Mouse (Mus musculus): Measurements from ENCODE around the gene Pip5kl1. TPM values are rescaled to one million over a fixed set of nuclear protein-coding genes. Genes with fewer than 3 reads are reported as not detected.
A peak's percentile ranks its signal among the peaks of the same experiment; 100 is the strongest.

Gene Pip5kl1
- total RNA-seq, 2 experiments from 2014 or later = 9.4 to 11.5 TPM

DNA sequence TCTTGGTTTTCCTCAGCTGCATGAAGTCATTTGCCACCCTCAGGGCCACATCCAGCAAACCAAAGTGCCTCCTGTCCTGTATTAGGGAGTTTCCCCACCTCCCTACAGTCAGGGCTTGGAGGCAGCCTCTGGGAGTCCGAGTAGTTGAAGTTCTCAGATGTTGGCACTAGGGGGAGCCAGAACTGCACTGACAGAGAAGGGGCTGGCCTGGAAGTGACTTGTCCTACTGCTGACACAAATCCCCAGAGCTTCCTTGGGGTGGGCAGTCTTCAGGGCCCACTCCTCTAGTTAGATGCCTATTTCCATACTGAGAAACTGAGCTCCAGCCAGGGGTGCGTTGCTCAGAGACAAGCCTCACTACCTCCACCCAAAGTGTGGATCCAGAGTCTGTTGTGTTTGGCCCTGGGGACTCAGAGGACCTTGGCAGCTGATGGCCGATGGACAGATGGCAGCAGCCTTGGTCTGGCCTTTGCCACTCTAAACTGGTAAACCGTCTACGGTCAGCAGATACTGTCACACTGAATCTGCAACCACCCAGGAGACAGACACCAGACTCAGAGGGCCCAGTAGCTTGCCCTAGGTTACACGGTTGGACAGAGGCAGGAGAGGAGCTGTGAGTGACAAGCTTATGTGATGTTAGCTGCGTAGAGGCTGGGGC, 57.3 kb downstream of the Pip5kl1 start:
- intact Hi-C loops (cut with DNase I) = loop anchor here (5.0 kb wide), 1 partner anchor 55 kb away; no protein-coding TSS in a partner anchor
- peak; percentile 83 for DNase-seq

Other genes with a start within 250 kb of the Pip5kl1 start
- gene Ciz1, start 222.5 kb upstream of the Pip5kl1 start, total RNA-seq (2021) = 100 to 1,000 TPM in 1 of 2 experiments, 10 to 100 TPM in 1; 87.7 to 101 TPM
- 100 to 1,000 TPM; 241 to 308 TPM for gene Dnm1, start 221.5 kb upstream of the Pip5kl1 start, total RNA-seq (2021)
- gene 1110008P14Rik, start 192.9 kb upstream of the Pip5kl1 start, total RNA-seq (2021) = 100 to 1,000 TPM; 101 to 110 TPM
- 1 to 10 TPM; 1.9 TPM for gene Lcn2, start 186.5 kb upstream of the Pip5kl1 start, total RNA-seq (2021)
- gene Ptges2, start 178.9 kb upstream of the Pip5kl1 start, total RNA-seq (2021) = 10 to 100 TPM; 44.9 to 48.1 TPM
- gene Naif1, start 124.3 kb upstream of the Pip5kl1 start, total RNA-seq (2021) = 1 to 10 TPM; 3.1 to 4.0 TPM
- gene Slc25a25, start 123.4 kb upstream of the Pip5kl1 start, total RNA-seq (2021) = 10 to 100 TPM; 47.9 to 50.8 TPM
- 10 to 100 TPM; 18.8 to 20.1 TPM for gene Fam102a, start 39.5 kb upstream of the Pip5kl1 start, total RNA-seq (2021)
- gene Dpm2, start 3.9 kb upstream of the Pip5kl1 start, total RNA-seq (2021) = 10 to 100 TPM; 74.3 to 76.8 TPM
- gene 9430097D07Rik, start 887 bp downstream of the Pip5kl1 start, total RNA-seq (2021) = under 1 TPM; 0.62 to 0.84 TPM
- 10 to 100 TPM; 35.7 to 38.4 TPM for gene St6galnac4, start 12.3 kb downstream of the Pip5kl1 start, total RNA-seq (2021)
- gene St6galnac6, start 24.9 kb downstream of the Pip5kl1 start, total RNA-seq (2021) = 10 to 100 TPM; 78.8 to 91.8 TPM
- gene Ak1, start 47.0 kb downstream of the Pip5kl1 start, total RNA-seq (2021) = 100 to 1,000 TPM; 100 to 106 TPM
- gene Eng, start 71.8 kb downstream of the Pip5kl1 start, total RNA-seq (2021) = 10 to 100 TPM; 21.2 to 26.1 TPM
- 10 to 100 TPM; 26.3 to 30.0 TPM for gene Fpgs, start 129.3 kb downstream of the Pip5kl1 start, total RNA-seq (2021)
- gene Cdk9, start 138.3 kb downstream of the Pip5kl1 start, total RNA-seq (2021) = 10 to 100 TPM; 87.8 to 88.0 TPM
- gene Sh2d3c, start 146.3 kb downstream of the Pip5kl1 start, total RNA-seq (2021) = 10 to 100 TPM; 33.1 to 37.2 TPM
- gene 6330409D20Rik, start 166.2 kb downstream of the Pip5kl1 start, total RNA-seq (2021) = 1 to 10 TPM; 3.0 to 3.2 TPM
- 10 to 100 TPM; 29.3 to 30.5 TPM for gene Tor2a, start 182.4 kb downstream of the Pip5kl1 start, total RNA-seq (2021)
- gene Ttc16, start 200.8 kb downstream of the Pip5kl1 start, total RNA-seq (2021) = under 1 TPM; 0.42 to 0.66 TPM
- gene Ptrh1, start 201.0 kb downstream of the Pip5kl1 start, total RNA-seq (2021) = 10 to 100 TPM in 1 of 2 experiments, 1 to 10 TPM in 1; 6.5 to 11.2 TPM
- gene Cfap157, start 209.6 kb downstream of the Pip5kl1 start, total RNA-seq (2021) = under 1 TPM; 0.34 to 0.58 TPM

Measured in left cerebral cortex, postnatal 4 days (tissue).